Mouse (Mus musculus) liver, postnatal 0 days (tissue): ENCODE measurements around the gene Fdxacb1.

Source experiments
- CTCF ChIP-seq: sonication (generic); IDR thresholded peaks from 2 replicates; pipeline ENCODE4 v1.5.1; 2016; ENCODE audit warnings: antibody characterized with exemption, low read depth
- EP300 ChIP-seq: IDR thresholded peaks from 2 replicates; pipeline ENCODE4 v1.6.1; 2016; ENCODE audit warnings: antibody characterized with exemption, low read depth, mild to moderate bottlenecking

DNA sequence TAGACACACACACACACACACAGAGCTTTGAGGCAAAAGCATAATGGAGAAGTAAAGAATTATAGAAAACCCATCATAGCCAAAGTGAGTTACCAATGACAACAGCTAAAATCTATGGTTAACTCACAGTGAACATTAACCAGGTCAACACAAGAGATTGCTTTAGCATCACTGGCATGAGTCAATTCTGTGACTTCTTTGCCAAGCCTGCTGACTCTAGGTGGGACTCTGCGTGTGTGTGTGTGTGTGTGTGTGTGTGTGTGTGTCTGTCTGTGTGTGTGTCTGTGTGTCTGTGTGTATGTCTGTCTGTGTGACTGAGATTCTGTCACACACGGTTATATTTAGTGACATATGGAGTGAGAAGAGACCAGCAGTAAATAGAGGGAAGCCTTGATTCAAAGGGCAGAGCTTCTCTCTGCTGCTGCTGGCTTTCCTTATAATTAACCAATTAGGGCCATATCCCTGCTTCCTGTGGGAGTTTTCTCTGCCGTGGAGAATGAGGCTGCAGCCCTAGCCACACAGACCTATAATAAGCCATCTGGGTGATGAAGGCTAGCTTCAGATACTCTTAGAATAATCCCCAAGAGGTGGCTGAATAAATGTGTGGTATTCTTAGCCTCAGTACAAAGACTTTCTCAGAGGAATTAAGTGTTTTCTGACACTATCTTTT is 43.2 kb upstream of the Fdxacb1 start:
- TF ChIP-seq CTCF (no peak), EP300 (no peak)
